Mouse (Mus musculus): ENCODE results near the gene Olfr1211. TPM values are rescaled to one million over a fixed set of nuclear protein-coding genes. Genes with fewer than 3 reads are reported as not detected.

The Olfr1211 gene
- not detected for total RNA-seq (2021)
- long read RNA-seq: 0 reads

DNA sequence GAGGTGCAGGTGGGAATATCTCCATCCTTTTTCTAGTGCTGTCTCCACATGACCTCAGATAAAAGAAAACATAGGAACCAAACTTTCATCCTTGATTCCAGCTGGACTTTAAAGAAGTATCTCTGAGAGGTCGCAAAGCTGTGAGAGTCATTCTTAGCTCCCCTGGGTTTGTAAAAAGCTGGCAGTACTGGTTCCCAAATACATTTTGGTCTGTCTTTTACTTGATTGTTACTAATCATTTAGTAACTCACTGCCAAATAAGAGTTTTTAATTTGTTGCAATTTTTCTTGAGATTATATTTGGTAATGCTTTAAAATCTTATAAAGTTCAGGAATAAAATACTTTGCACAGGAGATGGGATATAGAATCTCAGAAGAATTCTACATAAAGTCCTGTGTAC, at the start of gene Olfr1211:
Gene Olfr1211, minus strand, starts transcription at position 101 of the 400 bp plus-strand sequence.
- no peak for DNase-seq (ENCODE audit: low spot score in 2 of 2)

DNA sequence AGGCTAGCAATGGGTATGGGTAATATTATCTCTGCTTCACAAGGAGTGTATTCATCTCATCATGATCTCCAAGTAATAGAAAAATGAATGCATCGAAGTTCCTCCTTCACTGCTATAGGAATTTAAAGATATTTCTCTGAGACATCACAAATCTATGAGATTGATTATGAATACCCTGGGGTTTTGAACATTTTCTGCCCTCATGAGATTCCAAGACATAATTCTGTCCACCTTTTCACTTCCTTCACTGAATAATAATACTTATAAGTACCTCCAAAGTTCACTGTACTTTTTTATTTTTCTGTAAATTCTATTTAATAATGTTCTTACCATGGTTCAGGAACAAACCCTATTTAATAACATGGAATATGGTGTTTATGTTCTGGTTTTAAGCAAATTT, 42.3 kb upstream of the Olfr1211 start, which contains the start of gene Gm13762:
Gene Gm13762, minus strand, starts transcription at position 101 of the 400 bp plus-strand sequence.
- DNase-seq (ENCODE audit: low spot score in 2 of 2): no peak

DNA sequence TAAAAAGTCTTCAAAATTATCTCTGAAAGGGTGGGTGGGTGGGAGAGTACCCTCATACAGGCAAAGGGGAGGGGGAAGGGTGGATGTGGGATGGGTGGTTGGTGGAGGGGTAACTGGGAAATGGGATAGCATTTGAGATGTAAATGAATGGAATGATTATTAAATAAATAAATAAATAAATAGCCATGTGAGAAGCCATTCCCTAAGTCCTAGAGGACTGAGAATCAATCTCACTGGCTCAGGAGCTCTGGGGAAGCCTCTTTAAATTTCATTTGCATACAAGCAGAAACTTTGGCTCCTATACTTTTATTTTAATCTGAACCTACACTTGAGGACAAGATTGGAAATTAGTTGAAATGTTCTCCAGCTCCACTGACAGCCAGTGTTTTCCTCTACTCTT, 15.8 kb upstream of the Olfr1211 start, which contains the start of gene Olfr1212:
Gene Olfr1212, plus strand, starts transcription at position 301 of the 400 bp plus-strand sequence.
- no peak for DNase-seq (ENCODE audit: low spot score in 2 of 2)

DNA sequence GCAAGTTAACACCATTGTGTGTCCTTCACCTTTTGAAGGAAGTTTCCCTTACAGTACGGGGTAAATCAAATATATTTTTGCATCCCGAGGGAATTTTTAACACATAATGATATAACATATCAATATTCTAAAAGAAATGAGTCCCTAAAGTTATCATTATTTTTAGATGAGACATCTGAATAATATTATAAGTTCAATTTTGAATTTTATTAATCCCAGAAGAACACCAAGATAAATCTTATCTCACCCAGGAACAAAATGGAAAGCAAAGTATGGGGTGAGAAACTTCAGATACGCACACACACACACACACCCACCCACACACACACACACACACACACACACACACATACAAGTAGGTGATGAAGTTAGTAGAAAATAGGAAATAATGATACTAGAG, 22.9 kb downstream of the Olfr1211 start, which contains the start of gene Olfr1209:
Gene Olfr1209, minus strand, starts transcription at position 101 of the 400 bp plus-strand sequence.
- no peak for DNase-seq (ENCODE audit: low spot score in 2 of 2)

DNA sequence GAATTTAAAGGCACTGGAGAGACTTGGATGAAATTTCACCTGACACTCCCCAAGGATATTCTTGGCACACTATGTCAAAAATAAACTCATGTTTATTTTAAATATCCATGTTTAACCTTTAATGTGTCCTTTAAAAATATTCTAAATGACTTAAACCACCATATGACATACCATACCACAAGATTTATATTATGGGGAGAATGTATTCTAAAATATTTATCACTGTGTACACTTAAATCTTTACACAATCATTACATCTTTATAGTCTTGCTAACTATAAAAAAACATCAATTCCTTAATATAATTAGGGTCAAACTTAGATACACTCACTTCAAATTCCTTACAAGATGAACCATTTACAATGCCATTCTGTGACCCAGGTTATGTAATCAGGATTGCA, 35.7 kb downstream of the Olfr1211 start, which contains the start of gene Olfr1208:
Gene Olfr1208, minus strand, starts transcription at position 101 of the 400 bp plus-strand sequence.
- DNase-seq (ENCODE audit: low spot score in 2 of 2): no peak

Other genes starting within 250 kb of the Olfr1211 start
- not detected for gene Olfr1195, start 248.9 kb downstream of the Olfr1211 start, total RNA-seq (2021)
- not detected for gene Olfr1196, start 233.5 kb downstream of the Olfr1211 start, total RNA-seq (2021)
- gene Olfr1197, start 205.7 kb downstream of the Olfr1211 start, total RNA-seq (2021): not detected
- not detected for gene Olfr1198, start 186.7 kb downstream of the Olfr1211 start, total RNA-seq (2021)
- gene Olfr1199, start 177.6 kb downstream of the Olfr1211 start, total RNA-seq (2021): not detected
- gene Olfr1200, start 167.6 kb downstream of the Olfr1211 start, total RNA-seq (2021): not detected
- not detected for gene Olfr1201, start 145.1 kb downstream of the Olfr1211 start, total RNA-seq (2021)
- gene Olfr1202, start 123.6 kb downstream of the Olfr1211 start, total RNA-seq (2021): under 1 TPM in 1 of 2 experiments, not detected in 1; 0.09 TPM
- gene Olfr1205, start 108.4 kb downstream of the Olfr1211 start, total RNA-seq (2021): not detected
- gene Olfr1204, start 88.8 kb downstream of the Olfr1211 start, total RNA-seq (2021): not detected
- not detected for gene Olfr1206, start 74.9 kb downstream of the Olfr1211 start, total RNA-seq (2021)
- gene Olfr1208, start 35.8 kb downstream of the Olfr1211 start, total RNA-seq (2021): not detected
- gene Olfr1209, start 23.0 kb downstream of the Olfr1211 start, total RNA-seq (2021): not detected
- not detected for gene Olfr1212, start 15.9 kb upstream of the Olfr1211 start, total RNA-seq (2021)
- gene Gm13762, start 42.2 kb upstream of the Olfr1211 start, total RNA-seq (2021): not detected
- gene Olfr1214, start 54.5 kb upstream of the Olfr1211 start, total RNA-seq (2021): not detected
- not detected for gene Olfr1215, start 68.9 kb upstream of the Olfr1211 start, total RNA-seq (2021)
- not detected for gene Olfr1216, start 80.2 kb upstream of the Olfr1211 start, total RNA-seq (2021)
- gene Olfr1217, start 94.0 kb upstream of the Olfr1211 start, total RNA-seq (2021): not detected
- not detected for gene Olfr1218, start 123.1 kb upstream of the Olfr1211 start, total RNA-seq (2021)
- not detected for gene Olfr1219, start 145.4 kb upstream of the Olfr1211 start, total RNA-seq (2021)
- not detected for gene Olfr1220, start 168.7 kb upstream of the Olfr1211 start, total RNA-seq (2021)
- not detected for gene Olfr1221, start 179.2 kb upstream of the Olfr1211 start, total RNA-seq (2021)
- not detected for gene Olfr1222, start 194.9 kb upstream of the Olfr1211 start, total RNA-seq (2021)
- not detected for gene Olfr1223, start 213.4 kb upstream of the Olfr1211 start, total RNA-seq (2021)
- not detected for gene Olfr1224-ps1, start 226.0 kb upstream of the Olfr1211 start, total RNA-seq (2021)
- not detected for gene Olfr1225, start 236.6 kb upstream of the Olfr1211 start, total RNA-seq (2021)

Measured in layer of hippocampus, postnatal 10 days (tissue).